Mouse (Mus musculus) embryonic facial prominence, embryonic 14.5 days (tissue): ENCODE results near the gene Skil. TPM values are rescaled to one million over a fixed set of nuclear protein-coding genes. Genes with fewer than 3 reads are reported as not detected.

Experiments
- ATAC-seq: fragments of 200-750 bp; cut with Nextera tagmentation; 2 replicates; pipeline ENCODE4 v1.8.0; 2017; ENCODE audit warnings: low read depth, moderate number of reproducible peaks, moderate TSS enrichment
- DNase-seq: peaks from one replicate; pipeline ENCODE4 v3.0.0-alpha.2; 2015; ENCODE audit warnings: low spot score
- H3K27ac ChIP-seq: fragments of 300-500 bp; sonication (generic); replicated peaks from 2 replicates; pipeline ENCODE4 v1.5.1; 2014; ENCODE audit warnings: low read depth, mild to moderate bottlenecking, low read length, moderate library complexity
- H3K27me3 ChIP-seq: fragments of 300-500 bp; sonication (generic); replicated peaks from 2 replicates; pipeline ENCODE4 v1.6.1; 2014; ENCODE audit warnings: low read length; ENCODE audit not compliant: control insufficient read depth, insufficient read depth
- H3K36me3 ChIP-seq: fragments of 300-500 bp; sonication (generic); 2 replicates; pipeline ENCODE4 v1.6.1; 2014; ENCODE audit warnings: low read length, mixed read lengths; ENCODE audit not compliant: control insufficient read depth, insufficient read depth
- H3K4me1 ChIP-seq: fragments of 300-500 bp; sonication (generic); 2 replicates; pipeline ENCODE4 v1.6.1; 2014; ENCODE audit warnings: antibody characterized with exemption, low read length; ENCODE audit not compliant: control insufficient read depth, insufficient read depth
- H3K4me2 ChIP-seq: fragments of 300-500 bp; sonication (generic); 2 replicates; pipeline ENCODE4 v1.6.1; 2014; ENCODE audit warnings: low read depth, mild to moderate bottlenecking, low read length, moderate library complexity, mixed read lengths
- H3K4me3 ChIP-seq: fragments of 300-500 bp; sonication (generic); 2 replicates; pipeline ENCODE4 v1.5.1; 2014; ENCODE audit warnings: low read depth, mild to moderate bottlenecking, low read length
- H3K9ac ChIP-seq: fragments of 300-500 bp; sonication (generic); 2 replicates; pipeline ENCODE4 v1.6.1; 2014; ENCODE audit warnings: low read depth, mild to moderate bottlenecking, low read length, moderate library complexity, mixed read lengths
- H3K9me3 ChIP-seq: fragments of 300-500 bp; sonication (generic); 2 replicates; pipeline ENCODE4 v1.6.1; 2016; ENCODE audit warnings: low read length; ENCODE audit not compliant: control insufficient read depth
- WGBS: fragments of 180-500 bp; shearing (Covaris S2); extraction: QIAGEN DNeasy Blood & Tissue Kit; methylation state at CpG from one replicate; pipeline ENCODE4 v1.1.7; 2014; 5-methylcytosine and 5-hydroxymethylcytosine counted together
- polyA plus RNA-seq: library from polyadenylated mRNA; unstranded; fragments of >200 nt; fragmentation: Nextera tagmentation; extraction: Ambion mirVana; gene quantifications from 2 replicates; pipeline ENCODE4 v1.2.1, GENCODE M21; 2014

Gene Skil
- polyA plus RNA-seq, 1 experiment from 2014 or later, result 21.1 TPM

GRCm38 (mm10) chr3:31145641-31146290 lies 50.9 kb downstream of the Skil start:
- Histone ChIP-seq H3K9me3 (no peaks in the 10 kb centered on the region), H3K27ac (no peak overlapping the region), H3K4me2 (peak overlapping the region; percentile 19; the same call in 1 of the 2 replicates), H3K4me1 (peaks cover 4% of the 10 kb centered on the region; the same call in 1 of the 2 replicates), H3K27me3 (peaks cover 10% of the 10 kb centered on the region), H3K4me3 (no peak overlapping the region), H3K36me3 (no peaks in the 10 kb centered on the region), H3K9ac (no peak overlapping the region)
- WGBS, result 12% methylated on average over 14 of the region's 14 CpGs
- ATAC-seq (peak; percentile 88), DNase-seq (peak; percentile 93)

GRCm38 (mm10) chr3:31148595-31148994 lies 53.7 kb downstream of the Skil start:
- WGBS, result 67% methylated on average over 7 of the region's 7 CpGs
- Histone ChIP-seq H3K4me3 (no peak overlapping the region), H3K9me3 (no peaks in the 10 kb centered on the region), H3K36me3 (no peaks in the 10 kb centered on the region), H3K27me3 (peaks cover 10% of the 10 kb centered on the region), H3K4me2 (no peak overlapping the region), H3K27ac (no peak overlapping the region), H3K4me1 (peaks cover 14% of the 10 kb centered on the region), H3K9ac (no peak overlapping the region)
- no peak for ATAC-seq
- no peak for DNase-seq

- H3K4me1 ChIP-seq, result peaks cover 14% of the 10 kb centered on the region
- H3K9ac ChIP-seq, result peak within 1 kb of the TSS; percentile 49
- peaks cover 10% of the 10 kb centered on the region for H3K27me3 ChIP-seq
- peak within 1 kb of the TSS; percentile 39 for H3K4me3 ChIP-seq
- peak within 1 kb of the TSS; percentile 65 for H3K4me2 ChIP-seq
- no peak within 1 kb of the TSS for H3K27ac ChIP-seq
- no peaks in the 10 kb centered on the region for H3K9me3 ChIP-seq
- no peaks in the 10 kb centered on the region for H3K36me3 ChIP-seq
- ATAC-seq (peak; percentile 86), DNase-seq (peak; percentile 80)
- WGBS, result under 1% methylated on average over 23 of the region's 33 CpGs
Observed at GRCm38 (mm10) chr3:31149706-31150105, 54.8 kb downstream of the Skil start, which contains the start of gene Cldn11. Cldn11 (plus strand) TSS chr3:31149920.

GRCm38 (mm10) chr3:31152108-31152507 lies 57.2 kb downstream of the Skil start:
- no peaks in the 10 kb centered on the region for H3K9me3 ChIP-seq
- H3K36me3 ChIP-seq, result no peaks in the 10 kb centered on the region
- H3K4me1 ChIP-seq, result peaks cover 21% of the 10 kb centered on the region

GRCm38 (mm10) chr3:31156126-31156525 lies 61.3 kb downstream of the Skil start:
- H3K4me3 ChIP-seq, result no peak overlapping the region
- H3K27me3 ChIP-seq, result no peaks in the 10 kb centered on the region
- 0 out of 2 replicates have a peak overlapping the region, but pooled peaks have one; percentile 2 for H3K27ac ChIP-seq
- H3K9ac ChIP-seq, result no peak overlapping the region
- DNase-seq (peak; percentile 51), ATAC-seq (0 out of 2 replicates have a peak, but pooled peaks have one; percentile 30)
- H3K4me1 ChIP-seq, result peaks cover 25% of the 10 kb centered on the region
- H3K4me2 ChIP-seq, result no peak overlapping the region
- H3K9me3 ChIP-seq, result no peaks in the 10 kb centered on the region
- 34% methylated on average over 3 of the region's 3 CpGs for WGBS
- H3K36me3 ChIP-seq, result no peaks in the 10 kb centered on the region

More at GRCm38 (mm10) chr3:31152108-31152507, 57.2 kb downstream of the Skil start:
- no peak overlapping the region for H3K27ac ChIP-seq
- no peak overlapping the region for H3K4me3 ChIP-seq
- ATAC-seq (peak; percentile 38; the same call in 1 of the 2 replicates), DNase-seq (peak; percentile 39)
- no peak overlapping the region for H3K9ac ChIP-seq
- H3K27me3 ChIP-seq, result peaks cover 10% of the 10 kb centered on the region
- H3K4me2 ChIP-seq, result peak overlapping the region; percentile 65; the same call in 1 of the 2 replicates
- 41% methylated on average over 6 of the region's 6 CpGs for WGBS

GRCm38 (mm10) chr3:31157776-31158175 lies 62.9 kb downstream of the Skil start:
- Histone ChIP-seq H3K4me1 (peaks cover 19% of the 10 kb centered on the region), H3K9me3 (no peaks in the 10 kb centered on the region), H3K27me3 (no peaks in the 10 kb centered on the region), H3K27ac (peak overlapping the region; percentile 3), H3K4me2 (no peak overlapping the region), H3K36me3 (no peaks in the 10 kb centered on the region), H3K9ac (no peak overlapping the region), H3K4me3 (no peak overlapping the region)
- DNase-seq, result peak; percentile 64
- no peak for ATAC-seq
- 58% methylated on average over 15 of the region's 15 CpGs for WGBS

GRCm38 (mm10) chr3:31160046-31160445 lies 65.2 kb downstream of the Skil start:
- Histone ChIP-seq H3K36me3 (no peaks in the 10 kb centered on the region), H3K4me3 (no peak overlapping the region), H3K4me2 (no peak overlapping the region), H3K9ac (no peak overlapping the region), H3K9me3 (no peaks in the 10 kb centered on the region), H3K27me3 (no peaks in the 10 kb centered on the region), H3K4me1 (peaks cover 19% of the 10 kb centered on the region), H3K27ac (no peak overlapping the region)
- WGBS, result 50% methylated on average over 10 of the region's 10 CpGs
- no peak for ATAC-seq
- peak; percentile 63 for DNase-seq

- peaks cover 20% of the 10 kb centered on the region for H3K4me1 ChIP-seq
- H3K9me3 ChIP-seq, result no peaks in the 10 kb centered on the region
- no peak overlapping the region for H3K27ac ChIP-seq
- 25% methylated on average over 6 of the region's 6 CpGs for WGBS
- ATAC-seq (no peak), DNase-seq (no peak)
- H3K4me3 ChIP-seq, result no peak overlapping the region
- H3K27me3 ChIP-seq, result no peaks in the 10 kb centered on the region
- no peaks in the 10 kb centered on the region for H3K36me3 ChIP-seq
- no peak overlapping the region for H3K9ac ChIP-seq
- H3K4me2 ChIP-seq, result no peak overlapping the region
Observed at GRCm38 (mm10) chr3:31161336-31161735, 66.5 kb downstream of the Skil start.

- Histone ChIP-seq H3K4me2 (no peak overlapping the region), H3K36me3 (no peaks in the 10 kb centered on the region), H3K9me3 (no peaks in the 10 kb centered on the region), H3K4me1 (peaks cover 30% of the 10 kb centered on the region), H3K27ac (no peak overlapping the region; the same call in 1 of the 2 replicates), H3K4me3 (no peak overlapping the region), H3K27me3 (no peaks in the 10 kb centered on the region), H3K9ac (no peak overlapping the region)
- ATAC-seq, result no peak
- DNase-seq, result no peak
- 90% methylated on average over 14 of the region's 14 CpGs for WGBS
Observed at GRCm38 (mm10) chr3:31162860-31163259, 68.0 kb downstream of the Skil start.
